Mouse (Mus musculus) lung, adult 2 months (tissue): ENCODE measurements around the gene Iffo2.

Experiments used
- CTCF ChIP-seq: fragments of 200-500 bp; IDR thresholded peaks from 2 replicates; pipeline ENCODE4 v1.5.1; 2011; ENCODE audit warnings: mild to moderate bottlenecking, low read length, control low read depth; ENCODE audit not compliant: insufficient read depth
- POLR2A ChIP-seq: fragments of 200-500 bp; IDR thresholded peaks from 2 replicates; pipeline ENCODE4 v1.6.1; 2011; ENCODE audit warnings: low read depth, mild to moderate bottlenecking, control low read depth, low read length, borderline replicate concordance; ENCODE audit errors: extremely low read depth

- no peak for TF ChIP-seq CTCF
- no peak for TF ChIP-seq POLR2A
Observed at GRCm38 (mm10) chr4:139627361-139627760, 97.0 kb downstream of the Iffo2 start.
